Mouse (Mus musculus): ENCODE measurements around the gene Tmem50a. TPM values are rescaled to one million over a fixed set of nuclear protein-coding genes. Genes with fewer than 3 reads are reported as not detected.

The Tmem50a gene
- total and polyA plus RNA-seq, 2 experiments from 2014 or later = 206 to 262 TPM

DNA sequence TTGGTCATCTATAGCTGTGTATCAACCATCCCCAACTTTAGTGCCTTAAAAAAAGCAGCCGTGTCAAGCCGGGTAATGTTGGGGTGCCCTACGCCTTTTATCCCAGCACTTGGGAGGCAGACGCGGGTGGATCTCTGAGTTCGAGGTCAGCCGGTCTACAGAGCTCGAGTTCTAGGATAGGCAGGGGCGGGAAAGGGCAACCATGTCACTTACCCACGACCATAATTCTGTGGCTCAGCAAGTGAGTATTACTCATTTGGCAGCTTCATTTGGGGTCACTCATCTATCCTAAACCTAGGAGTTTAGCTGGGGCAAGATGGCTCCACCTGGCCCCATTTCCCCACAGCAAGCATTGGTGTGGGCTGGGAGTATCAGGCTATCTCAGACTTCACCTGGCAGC is 46.8 kb downstream of the Tmem50a start:
- no peaks in the 10 kb centered on the region for H3K36me3 ChIP-seq (ENCODE audit: insufficient read depth, low read length)
- no peak for TF ChIP-seq CTCF (IDR thresholded peaks at IDR 0.05)
- H3K4me1 ChIP-seq (ENCODE audit: insufficient read depth, low read length) = no peaks in the 10 kb centered on the region
- no peak overlapping the region for H3K9ac ChIP-seq (replicated peaks; ENCODE audit: low read length, poor library complexity, severe bottlenecking)
- H3K4me2 ChIP-seq (ENCODE audit: low read depth, low read length, poor library complexity, severe bottlenecking) = no peak overlapping the region
- ATAC-seq (ENCODE audit: low FRiP score) = no peak
- DNase-seq (ENCODE audit: low spot score) = no peak
- H3K9me3 ChIP-seq (ENCODE audit: low read length) = no peaks in the 10 kb centered on the region
- H3K27me3 ChIP-seq (ENCODE audit: insufficient read depth, low read length) = peaks cover 8% of the 10 kb centered on the region; the same call in 1 of the 2 replicates
- WGBS = 94% methylated on average over 10 of the region's 10 CpGs
- no peak overlapping the region for H3K27ac ChIP-seq (ENCODE audit: low read depth, low read length)
- no peak overlapping the region for H3K4me3 ChIP-seq (ENCODE audit: low read depth, low read length)

DNA sequence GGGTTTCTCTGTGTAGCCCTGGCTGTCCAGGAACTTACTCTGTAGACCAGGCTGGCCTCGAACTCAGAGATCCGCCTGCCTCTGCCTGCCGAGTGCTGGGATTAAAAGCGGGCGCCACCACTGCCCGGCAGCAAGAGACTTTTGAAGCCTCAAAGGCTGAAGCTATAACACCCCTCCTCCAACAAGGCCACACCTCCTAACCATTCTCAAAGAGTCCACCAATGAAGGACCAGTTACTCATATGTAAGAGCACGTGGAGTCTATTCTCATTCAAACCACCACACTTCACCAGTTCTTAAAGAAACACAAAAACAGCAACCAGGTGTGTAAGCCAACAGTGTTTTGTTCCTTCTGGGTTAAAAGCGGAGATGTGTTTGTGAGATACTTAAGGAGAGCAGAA is 47.2 kb downstream of the Tmem50a start:
- 90% methylated on average over 8 of the region's 8 CpGs for WGBS
- H3K4me3 ChIP-seq (ENCODE audit: low read depth, low read length) = no peak overlapping the region
- no peaks in the 10 kb centered on the region for H3K36me3 ChIP-seq (ENCODE audit: insufficient read depth, low read length)
- H3K4me2 ChIP-seq (ENCODE audit: low read depth, low read length, poor library complexity, severe bottlenecking) = no peak overlapping the region
- H3K9me3 ChIP-seq (ENCODE audit: low read length) = no peaks in the 10 kb centered on the region
- no peak overlapping the region for H3K27ac ChIP-seq (ENCODE audit: low read depth, low read length)
- TF ChIP-seq CTCF (IDR thresholded peaks at IDR 0.05) = no peak
- no peaks in the 10 kb centered on the region for H3K4me1 ChIP-seq (ENCODE audit: insufficient read depth, low read length)
- DNase-seq (ENCODE audit: low spot score) = no peak
- ATAC-seq (ENCODE audit: low FRiP score) = no peak
- no peak overlapping the region for H3K9ac ChIP-seq (replicated peaks; ENCODE audit: low read length, poor library complexity, severe bottlenecking)
- peaks cover 8% of the 10 kb centered on the region; the same call in 1 of the 2 replicates for H3K27me3 ChIP-seq (ENCODE audit: insufficient read depth, low read length)

DNA sequence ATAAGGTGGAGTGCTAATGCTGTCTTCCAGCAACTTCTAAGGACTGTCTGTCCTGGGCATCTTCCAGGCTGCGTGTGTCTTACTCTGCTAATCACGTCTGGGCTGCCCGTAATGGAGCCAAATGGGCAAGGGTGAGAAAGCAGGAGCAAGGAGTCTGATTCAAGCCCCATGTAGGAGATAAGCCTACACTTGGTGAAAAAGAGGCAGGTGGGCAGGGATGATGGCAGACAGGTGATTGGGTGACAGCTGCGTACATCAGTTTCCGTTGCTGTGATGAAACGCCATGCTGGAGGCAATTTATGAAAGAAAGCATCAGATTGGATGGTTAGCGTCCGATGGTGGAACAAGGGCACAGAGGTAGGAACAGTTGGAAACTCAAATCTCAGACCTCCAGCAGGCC is 47.6 kb downstream of the Tmem50a start:
- Histone ChIP-seq H3K9ac (replicated peaks; ENCODE audit: low read length, poor library complexity, severe bottlenecking) (no peak overlapping the region), H3K27ac (ENCODE audit: low read depth, low read length) (no peak overlapping the region), H3K36me3 (ENCODE audit: insufficient read depth, low read length) (no peaks in the 10 kb centered on the region), H3K27me3 (ENCODE audit: insufficient read depth, low read length) (peaks cover 8% of the 10 kb centered on the region; the same call in 1 of the 2 replicates), H3K9me3 (ENCODE audit: low read length) (no peaks in the 10 kb centered on the region), H3K4me2 (ENCODE audit: low read depth, low read length, poor library complexity, severe bottlenecking) (no peak overlapping the region), H3K4me1 (ENCODE audit: insufficient read depth, low read length) (no peaks in the 10 kb centered on the region), H3K4me3 (ENCODE audit: low read depth, low read length) (no peak overlapping the region)
- TF ChIP-seq CTCF (IDR thresholded peaks at IDR 0.05) = no peak
- 92% methylated on average over 8 of the region's 8 CpGs for WGBS
- DNase-seq (ENCODE audit: low spot score) (no peak), ATAC-seq (ENCODE audit: low FRiP score) (no peak)

DNA sequence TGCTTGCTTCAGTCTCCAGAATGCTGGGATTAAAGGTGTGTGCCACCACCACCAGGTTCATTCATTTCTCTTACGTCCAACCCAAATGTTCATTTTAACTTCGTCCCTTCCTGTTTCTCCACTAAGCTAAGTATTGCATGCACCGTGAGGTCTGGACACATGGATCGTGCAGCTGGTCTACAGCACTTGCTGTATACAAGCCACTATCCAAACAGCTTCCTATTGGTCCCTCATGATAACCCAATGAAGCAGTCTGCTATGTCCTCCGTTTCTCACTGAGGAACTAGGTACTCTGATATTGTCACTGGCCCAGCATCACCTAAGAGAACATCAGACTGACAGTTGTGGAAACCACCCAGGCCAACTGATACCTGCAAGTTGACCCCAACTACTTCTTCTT is 49.0 kb downstream of the Tmem50a start:
- H3K36me3 ChIP-seq (ENCODE audit: insufficient read depth, low read length) = no peaks in the 10 kb centered on the region
- H3K4me3 ChIP-seq (ENCODE audit: low read depth, low read length) = no peak overlapping the region
- DNase-seq (ENCODE audit: low spot score) (no peak), ATAC-seq (ENCODE audit: low FRiP score) (no peak)
- H3K9ac ChIP-seq (replicated peaks; ENCODE audit: low read length, poor library complexity, severe bottlenecking) = no peak overlapping the region
- H3K27ac ChIP-seq (ENCODE audit: low read depth, low read length) = no peak overlapping the region
- no peaks in the 10 kb centered on the region for H3K9me3 ChIP-seq (ENCODE audit: low read length)
- peaks cover 8% of the 10 kb centered on the region; the same call in 1 of the 2 replicates for H3K27me3 ChIP-seq (ENCODE audit: insufficient read depth, low read length)
- no peaks in the 10 kb centered on the region for H3K4me1 ChIP-seq (ENCODE audit: insufficient read depth, low read length)
- H3K4me2 ChIP-seq (ENCODE audit: low read depth, low read length, poor library complexity, severe bottlenecking) = no peak overlapping the region
- 94% methylated on average over 5 of the region's 5 CpGs for WGBS
- no peak for TF ChIP-seq CTCF (IDR thresholded peaks at IDR 0.05)

DNA sequence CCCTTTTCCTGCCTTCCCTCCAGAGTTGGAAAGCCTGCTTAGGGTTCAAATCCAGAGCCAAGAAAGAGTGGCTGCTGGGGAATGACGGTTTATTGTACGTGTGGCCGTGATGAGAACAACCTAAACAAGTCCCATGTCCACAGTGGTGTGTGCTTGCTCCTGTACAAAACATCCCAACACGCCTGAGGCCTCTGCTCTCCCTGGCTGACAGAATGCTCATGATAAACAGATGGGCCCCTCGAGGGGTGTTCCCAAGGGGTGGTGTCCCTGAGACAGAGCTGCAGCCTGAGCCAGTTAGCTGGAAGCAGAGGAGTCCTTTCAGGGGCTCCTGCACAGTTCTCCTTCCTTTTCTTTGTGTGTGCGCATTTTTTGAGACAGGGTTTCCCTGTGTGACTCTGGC is 49.5 kb downstream of the Tmem50a start:
- DNase-seq (ENCODE audit: low spot score) (no peak), ATAC-seq (ENCODE audit: low FRiP score) (no peak)
- no peak overlapping the region for H3K9ac ChIP-seq (replicated peaks; ENCODE audit: low read length, poor library complexity, severe bottlenecking)
- no peaks in the 10 kb centered on the region for H3K4me1 ChIP-seq (ENCODE audit: insufficient read depth, low read length)
- 75% methylated on average over 6 of the region's 6 CpGs for WGBS
- H3K4me3 ChIP-seq (ENCODE audit: low read depth, low read length) = no peak overlapping the region
- no peaks in the 10 kb centered on the region for H3K36me3 ChIP-seq (ENCODE audit: insufficient read depth, low read length)
- TF ChIP-seq CTCF (IDR thresholded peaks at IDR 0.05) = no peak
- H3K4me2 ChIP-seq (ENCODE audit: low read depth, low read length, poor library complexity, severe bottlenecking) = no peak overlapping the region
- H3K27ac ChIP-seq (ENCODE audit: low read depth, low read length) = no peak overlapping the region
- peaks cover 8% of the 10 kb centered on the region; the same call in 1 of the 2 replicates for H3K27me3 ChIP-seq (ENCODE audit: insufficient read depth, low read length)
- H3K9me3 ChIP-seq (ENCODE audit: low read length) = no peaks in the 10 kb centered on the region

DNA sequence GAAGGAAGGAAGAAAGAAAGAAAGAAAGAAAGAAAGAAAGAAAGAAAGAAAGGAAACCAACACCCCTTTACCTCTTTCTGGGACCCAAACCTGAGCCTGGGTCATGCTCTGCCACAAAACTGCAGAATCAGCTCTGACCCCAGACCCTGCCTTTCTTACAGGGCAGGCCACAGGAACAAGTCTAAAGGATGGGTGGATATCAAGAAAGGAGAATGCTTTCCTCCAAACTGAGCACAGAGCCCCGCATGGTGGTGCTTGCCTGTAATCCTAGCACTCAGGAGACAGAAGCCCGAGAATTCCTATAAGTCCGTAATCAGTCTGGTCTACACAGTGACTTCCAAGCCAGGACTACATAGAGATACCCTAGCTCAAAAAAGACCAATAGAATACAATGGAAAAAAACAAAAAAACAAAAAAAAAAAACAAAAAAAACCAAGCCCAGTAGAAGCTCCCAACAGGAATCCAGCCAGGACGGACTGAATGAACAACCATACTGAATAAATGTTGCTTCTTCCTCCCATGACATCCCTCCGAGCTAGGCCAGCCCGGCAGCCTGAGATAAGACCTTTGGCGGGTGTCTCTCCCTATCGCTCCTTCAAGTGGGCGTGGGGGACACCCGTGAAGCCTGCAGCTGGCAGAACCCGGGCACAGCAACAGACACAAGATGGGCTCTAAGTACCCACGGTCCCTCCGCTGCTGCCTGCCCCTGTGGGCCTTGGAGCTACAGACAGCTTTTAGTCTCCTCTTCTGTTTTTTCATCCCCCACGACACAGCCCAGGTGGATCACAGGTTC is 50.7 kb downstream of the Tmem50a start, which contains the start of gene Rhd:
Gene Rhd, plus strand, starts transcription at position 600 of the 793 bp plus-strand sequence.
- Histone ChIP-seq H3K27me3 (ENCODE audit: insufficient read depth, low read length) (peaks cover 3% of the 10 kb centered on the region; the same call in 1 of the 2 replicates), H3K27ac (ENCODE audit: low read depth, low read length) (no peak within 1 kb of the TSS), H3K9me3 (ENCODE audit: low read length) (no peaks in the 10 kb centered on the region), H3K9ac (replicated peaks; ENCODE audit: low read length, poor library complexity, severe bottlenecking) (no peak within 1 kb of the TSS), H3K36me3 (ENCODE audit: insufficient read depth, low read length) (no peaks in the 10 kb centered on the region), H3K4me3 (ENCODE audit: low read depth, low read length) (no peak within 1 kb of the TSS), H3K4me1 (ENCODE audit: insufficient read depth, low read length) (no peaks in the 10 kb centered on the region), H3K4me2 (ENCODE audit: low read depth, low read length, poor library complexity, severe bottlenecking) (no peak within 1 kb of the TSS)
- no peak for TF ChIP-seq CTCF (IDR thresholded peaks at IDR 0.05)
- DNase-seq (ENCODE audit: low spot score) = no peak
- 70% methylated on average over 14 of the region's 14 CpGs for WGBS
- no peak for ATAC-seq (ENCODE audit: low FRiP score)
